Mouse (Mus musculus): Measurements from ENCODE around the gene Anapc2. TPM values are rescaled to one million over a fixed set of nuclear protein-coding genes. Genes with fewer than 3 reads are reported as not detected.

Anapc2 gene
- polyA plus RNA-seq, 1 experiment from 2014 or later: 143 TPM

- no peaks in the 10 kb centered on the region for H3K9me3 ChIP-seq
- H3K4me3 ChIP-seq: no peak overlapping the region
- no peak overlapping the region for H3K27ac ChIP-seq (replicated peaks)
- WGBS: 57% methylated on average over 12 of the region's 12 CpGs
- H3K27me3 ChIP-seq: no peaks in the 10 kb centered on the region
- no peak for ATAC-seq (ENCODE audit: low FRiP score, low read depth)
- peaks cover 7% of the 10 kb centered on the region; the same call in 1 of the 2 replicates for H3K4me1 ChIP-seq (replicated peaks)
- no peaks in the 10 kb centered on the region for H3K36me3 ChIP-seq
- no peak overlapping the region for H3K4me2 ChIP-seq
- H3K9ac ChIP-seq: no peak overlapping the region
Observed at GRCm38 (mm10) chr2:25231038-25231437, 41.2 kb upstream of the Anapc2 start.

GRCm38 (mm10) chr2:25233421-25233820, 38.9 kb upstream of the Anapc2 start:
- Histone ChIP-seq H3K27me3 (peaks cover 4% of the 10 kb centered on the region; the same call in 1 of the 2 replicates), H3K27ac (replicated peaks) (no peak overlapping the region)
- no peak for ATAC-seq (ENCODE audit: low FRiP score, low read depth)

GRCm38 (mm10) chr2:25234050-25234449, 38.2 kb upstream of the Anapc2 start, which contains the start of gene Slc34a3:
Gene Slc34a3, minus strand, starts transcription at chr2:25234364.
- Histone ChIP-seq H3K4me1 (replicated peaks) (no peaks in the 10 kb centered on the region), H3K4me3 (no peak within 1 kb of the TSS), H3K4me2 (no peak within 1 kb of the TSS), H3K27ac (replicated peaks) (no peak within 1 kb of the TSS), H3K36me3 (no peaks in the 10 kb centered on the region), H3K27me3 (peaks cover 4% of the 10 kb centered on the region; the same call in 1 of the 2 replicates), H3K9ac (no peak within 1 kb of the TSS), H3K9me3 (no peaks in the 10 kb centered on the region)
- ATAC-seq (ENCODE audit: low FRiP score, low read depth): no peak
- WGBS: 99% methylated on average over 3 of the region's 3 CpGs

More at GRCm38 (mm10) chr2:25233421-25233820, 38.9 kb upstream of the Anapc2 start:
- Histone ChIP-seq H3K4me1 (replicated peaks) (peaks cover 6% of the 10 kb centered on the region; the same call in 1 of the 2 replicates), H3K36me3 (no peaks in the 10 kb centered on the region), H3K9me3 (no peaks in the 10 kb centered on the region), H3K9ac (no peak overlapping the region), H3K4me2 (no peak overlapping the region), H3K4me3 (no peak overlapping the region)
- 79% methylated on average over 4 of the region's 4 CpGs for whole genome bisulfite sequencing

DNA sequence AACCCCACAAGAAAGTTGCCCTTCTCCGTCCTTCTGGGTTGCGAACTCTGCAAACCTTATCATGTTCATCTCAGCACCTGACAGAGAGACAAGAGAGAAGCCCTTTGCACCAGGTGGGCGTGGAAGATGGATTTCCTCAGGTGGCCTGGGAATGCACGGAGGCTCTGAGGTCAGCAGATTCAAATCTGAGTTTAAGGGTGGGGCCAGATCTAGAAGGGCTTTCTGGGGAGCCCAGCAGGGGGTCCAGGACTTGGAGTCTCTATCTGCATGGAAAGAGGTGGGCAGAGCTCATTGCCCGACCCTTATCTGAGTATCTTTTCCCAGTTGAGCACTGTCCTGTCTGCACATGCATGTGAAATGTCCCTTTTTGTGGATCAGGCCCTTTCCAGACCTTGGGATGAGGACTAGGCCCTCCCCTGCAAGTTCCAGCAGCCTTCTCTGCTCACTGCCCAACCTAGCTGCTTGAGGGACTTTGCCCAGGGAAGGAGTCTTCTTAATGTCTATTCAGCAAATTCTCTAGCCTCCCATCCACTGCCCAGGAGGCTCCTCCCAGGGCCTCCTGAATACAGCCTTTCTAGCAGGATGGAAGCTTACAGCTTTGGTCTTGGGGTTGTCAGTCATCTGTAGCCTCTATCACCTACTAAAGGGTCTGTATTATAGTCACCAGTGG, 37.6 kb upstream of the Anapc2 start:
- peaks cover 4% of the 10 kb centered on the region; the same call in 1 of the 2 replicates for H3K27me3 ChIP-seq
- WGBS: 73% methylated on average over 5 of the region's 5 CpGs

DNA sequence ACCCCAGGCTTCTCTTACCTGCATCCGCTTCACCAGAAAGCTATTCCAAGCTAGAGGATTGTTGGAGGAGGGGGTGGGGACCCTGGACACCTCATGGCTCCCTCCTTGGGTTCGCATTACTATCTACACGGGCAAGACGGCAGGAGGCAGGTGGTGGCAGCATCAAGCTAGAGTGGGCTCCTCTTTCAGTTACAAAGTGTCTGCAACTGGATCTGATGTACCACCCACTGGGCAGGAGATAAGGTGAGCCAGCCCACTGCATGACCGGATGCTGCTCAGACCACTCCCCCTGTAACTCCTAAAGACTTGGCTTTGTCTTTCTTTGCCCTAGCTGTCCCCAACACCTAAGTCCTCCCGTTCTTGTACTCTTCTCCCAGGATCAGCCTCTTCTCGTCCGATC, 35.7 kb upstream of the Anapc2 start, which contains the start of gene Rnf224:
Gene Rnf224, minus strand, starts transcription at position 174 of the 400 bp plus-strand sequence.
- H3K27ac ChIP-seq (replicated peaks): no peak within 1 kb of the TSS
- peaks cover 4% of the 10 kb centered on the region; the same call in 1 of the 2 replicates for H3K27me3 ChIP-seq
- WGBS: 36% methylated on average over 8 of the region's 8 CpGs
- no peaks in the 10 kb centered on the region for H3K9me3 ChIP-seq
- ATAC-seq (ENCODE audit: low FRiP score, low read depth): no peak
- no peak within 1 kb of the TSS for H3K4me3 ChIP-seq
- H3K9ac ChIP-seq: no peak within 1 kb of the TSS
- H3K36me3 ChIP-seq: no peaks in the 10 kb centered on the region
- H3K4me2 ChIP-seq: no peak within 1 kb of the TSS
- H3K4me1 ChIP-seq (replicated peaks): peaks cover 15% of the 10 kb centered on the region

More for the DNA sequence above, 37.6 kb upstream of the Anapc2 start:
- H3K4me2 ChIP-seq: no peak overlapping the region
- no peaks in the 10 kb centered on the region for H3K9me3 ChIP-seq
- no peak for ATAC-seq (ENCODE audit: low FRiP score, low read depth)
- no peak overlapping the region for H3K9ac ChIP-seq
- no peaks in the 10 kb centered on the region for H3K4me1 ChIP-seq (replicated peaks)
- H3K27ac ChIP-seq (replicated peaks): no peak overlapping the region
- H3K36me3 ChIP-seq: no peaks in the 10 kb centered on the region
- H3K4me3 ChIP-seq: no peak overlapping the region

DNA sequence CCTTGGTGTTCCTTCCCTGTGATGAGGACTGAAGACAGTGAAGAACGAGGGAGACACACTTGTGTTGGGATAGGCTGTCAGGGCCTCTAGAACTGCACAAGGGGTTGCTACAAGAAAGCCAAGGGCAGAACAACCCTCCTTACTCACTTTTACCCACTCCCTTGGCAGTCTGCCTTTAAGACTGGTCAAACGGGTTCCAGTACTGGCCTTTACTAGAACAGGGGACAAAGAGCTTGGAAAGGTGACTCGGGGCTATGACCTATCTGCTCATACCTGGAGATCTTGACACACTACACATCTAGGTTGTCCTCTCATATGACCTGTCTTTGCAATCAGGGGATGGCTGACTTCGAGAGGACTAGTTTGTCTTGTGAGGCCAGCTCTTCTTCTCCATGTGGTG, 34.8 kb upstream of the Anapc2 start:
- H3K9ac ChIP-seq: no peak overlapping the region
- WGBS: 74% methylated on average over 4 of the region's 4 CpGs
- peaks cover 4% of the 10 kb centered on the region; the same call in 1 of the 2 replicates for H3K27me3 ChIP-seq
- H3K9me3 ChIP-seq: no peaks in the 10 kb centered on the region
- no peak for ATAC-seq (ENCODE audit: low FRiP score, low read depth)
- H3K4me2 ChIP-seq: no peak overlapping the region
- H3K36me3 ChIP-seq: no peaks in the 10 kb centered on the region
- no peak overlapping the region for H3K4me3 ChIP-seq
- H3K4me1 ChIP-seq (replicated peaks): peaks cover 17% of the 10 kb centered on the region
- H3K27ac ChIP-seq (replicated peaks): no peak overlapping the region

DNA sequence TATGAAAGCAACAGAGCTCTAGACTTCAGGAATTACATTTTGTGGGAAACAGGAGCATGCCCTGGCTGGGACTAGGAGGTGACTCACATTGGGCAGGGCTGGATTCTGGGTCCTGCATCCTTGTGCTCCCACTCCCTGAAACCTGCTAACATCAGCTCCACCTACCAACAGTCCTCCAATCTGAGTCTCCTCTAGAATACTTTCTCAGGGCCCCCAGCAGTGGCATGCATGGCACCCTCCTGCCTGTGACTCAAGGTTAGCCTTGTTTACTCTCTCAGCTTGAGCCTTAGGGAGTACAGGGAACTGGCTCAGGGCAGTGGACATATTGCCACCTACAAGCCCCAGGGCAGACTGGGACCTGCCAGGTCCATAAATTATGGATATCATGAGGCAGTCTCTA, 34.2 kb upstream of the Anapc2 start:
- Histone ChIP-seq H3K36me3 (no peaks in the 10 kb centered on the region), H3K27ac (replicated peaks) (no peak overlapping the region), H3K4me2 (no peak overlapping the region), H3K9me3 (no peaks in the 10 kb centered on the region), H3K4me3 (no peak overlapping the region), H3K27me3 (peaks cover 4% of the 10 kb centered on the region; the same call in 1 of the 2 replicates), H3K9ac (no peak overlapping the region), H3K4me1 (replicated peaks) (peaks cover 23% of the 10 kb centered on the region)
- ATAC-seq (ENCODE audit: low FRiP score, low read depth): no peak

GRCm38 (mm10) chr2:25239766-25240165, 32.5 kb upstream of the Anapc2 start:
- Histone ChIP-seq H3K4me3 (no peak overlapping the region), H3K27me3 (peaks cover 4% of the 10 kb centered on the region; the same call in 1 of the 2 replicates), H3K9me3 (no peaks in the 10 kb centered on the region), H3K4me2 (no peak overlapping the region), H3K9ac (no peak overlapping the region), H3K27ac (replicated peaks) (no peak overlapping the region), H3K36me3 (no peaks in the 10 kb centered on the region), H3K4me1 (replicated peaks) (peaks cover 37% of the 10 kb centered on the region)
- 88% methylated on average over 3 of the region's 3 CpGs for WGBS
- no peak for ATAC-seq (ENCODE audit: low FRiP score, low read depth)

DNA sequence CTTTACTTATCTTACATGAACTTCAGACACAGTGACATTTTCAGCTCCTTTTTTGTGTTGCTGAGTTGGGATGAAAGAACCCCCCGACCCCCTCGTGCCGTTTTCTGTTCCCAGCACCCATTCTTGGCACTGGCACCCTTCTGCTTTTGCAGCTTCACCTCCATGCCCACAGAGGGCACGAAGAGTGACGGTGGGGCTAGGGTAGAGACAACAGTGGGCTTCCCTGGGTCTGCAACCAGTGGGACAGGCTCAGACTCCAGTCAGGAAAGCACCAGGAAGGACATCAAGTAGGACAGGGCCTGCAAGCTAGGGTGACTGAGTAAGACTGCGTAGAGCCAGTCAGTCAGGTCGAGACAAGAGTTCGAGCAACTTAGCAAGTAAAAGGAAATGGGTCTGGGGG, 32.0 kb upstream of the Anapc2 start:
- Histone ChIP-seq H3K9me3 (no peaks in the 10 kb centered on the region), H3K27me3 (peaks cover 4% of the 10 kb centered on the region; the same call in 1 of the 2 replicates), H3K9ac (no peak overlapping the region), H3K4me3 (peak overlapping the region; percentile 61), H3K4me2 (peak overlapping the region; percentile 92), H3K36me3 (no peaks in the 10 kb centered on the region; the same call in 1 of the 2 replicates), H3K4me1 (replicated peaks) (peaks cover 37% of the 10 kb centered on the region), H3K27ac (replicated peaks) (peak overlapping the region; percentile 72)
- peak; percentile 23 for ATAC-seq (ENCODE audit: low FRiP score, low read depth)
- WGBS: 54% methylated on average over 8 of the region's 8 CpGs

- peak overlapping the region; percentile 92 for H3K4me2 ChIP-seq
Observed at GRCm38 (mm10) chr2:25240723-25241437, 31.4 kb upstream of the Anapc2 start.

GRCm38 (mm10) chr2:25241438-25241775, 30.9 kb upstream of the Anapc2 start:
- H3K36me3 ChIP-seq: no peaks in the 10 kb centered on the region; the same call in 1 of the 2 replicates
- peaks cover 4% of the 10 kb centered on the region; the same call in 1 of the 2 replicates for H3K27me3 ChIP-seq
- peak overlapping the region; percentile 72 for H3K27ac ChIP-seq (replicated peaks)
- H3K4me2 ChIP-seq: peak overlapping the region; percentile 92
- WGBS: 12% methylated on average over 6 of the region's 6 CpGs
- peaks cover 37% of the 10 kb centered on the region for H3K4me1 ChIP-seq (replicated peaks)
- peak overlapping the region; percentile 61 for H3K4me3 ChIP-seq
- H3K9ac ChIP-seq: peak overlapping the region; percentile 81
- peak; percentile 32 for ATAC-seq (ENCODE audit: low FRiP score, low read depth)
- no peaks in the 10 kb centered on the region for H3K9me3 ChIP-seq

More at GRCm38 (mm10) chr2:25240723-25241437, 31.4 kb upstream of the Anapc2 start:
- Histone ChIP-seq H3K9me3 (no peaks in the 10 kb centered on the region), H3K27me3 (peaks cover 4% of the 10 kb centered on the region; the same call in 1 of the 2 replicates), H3K27ac (replicated peaks) (peak overlapping the region; percentile 72), H3K9ac (peak overlapping the region; percentile 24), H3K4me1 (replicated peaks) (peaks cover 37% of the 10 kb centered on the region), H3K4me3 (peak overlapping the region; percentile 61), H3K36me3 (no peaks in the 10 kb centered on the region; the same call in 1 of the 2 replicates)
- peak; percentile 83 for ATAC-seq (ENCODE audit: low FRiP score, low read depth)
- WGBS: 1% methylated on average over 29 of the region's 29 CpGs

DNA sequence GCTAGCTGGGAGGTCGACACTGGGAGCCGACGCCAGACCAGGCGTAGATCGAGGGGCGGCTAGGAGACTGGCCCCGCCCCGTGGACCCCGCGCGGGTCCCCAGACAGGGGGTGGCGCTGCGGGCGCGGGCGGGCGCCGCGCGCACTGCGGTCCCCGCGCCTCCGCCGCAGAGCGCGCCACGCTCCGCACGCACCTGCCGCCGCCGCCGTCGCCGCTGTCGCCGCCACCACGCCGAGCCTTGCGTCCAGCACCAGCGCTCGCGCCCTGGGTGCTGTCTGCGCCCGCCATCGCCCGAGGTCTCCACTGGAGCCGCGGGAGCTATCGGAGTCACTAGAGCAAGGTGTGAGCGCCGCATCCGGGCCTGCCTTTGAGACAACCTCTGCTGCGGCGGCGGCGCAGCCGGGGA, 30.2 kb upstream of the Anapc2 start, which contains the start of the genes Rnf208 and Cysrt1:
Gene Rnf208, plus strand, starts transcription at position 155 of the 406 bp plus-strand sequence.
Gene Cysrt1, minus strand, starts transcription at position 352 of the 406 bp plus-strand sequence.
- Histone ChIP-seq H3K27me3 (peaks cover 4% of the 10 kb centered on the region; the same call in 1 of the 2 replicates), H3K36me3 (no peaks in the 10 kb centered on the region; the same call in 1 of the 2 replicates), H3K9me3 (no peaks in the 10 kb centered on the region), H3K27ac (replicated peaks) (peak within 1 kb of the TSS; percentile 72), H3K9ac (peak within 1 kb of the TSS; percentile 81), H3K4me3 (peak within 1 kb of the TSS; percentile 61), H3K4me1 (replicated peaks) (peaks cover 37% of the 10 kb centered on the region), H3K4me2 (peak within 1 kb of the TSS; percentile 92)
- WGBS: 0% methylated on average over 40 of the region's 59 CpGs
- ATAC-seq (ENCODE audit: low FRiP score, low read depth): peak; percentile 65
